Mouse (Mus musculus): ENCODE data around the gene Arf3.

Arf3 gene

GRCm38 (mm10) chr15:98753021-98753423 lies 10.0 kb downstream of the Arf3 start:
- DNase-seq (ENCODE audit: low read depth), result no peak

- no peak for DNase-seq (ENCODE audit: low read depth)
Measured at GRCm38 (mm10) chr15:98749093-98749492, 13.9 kb downstream of the Arf3 start.

- DNase-seq (ENCODE audit: low read depth), result no peak
Measured at GRCm38 (mm10) chr15:98747296-98747695, 15.7 kb downstream of the Arf3 start.

- peak; percentile 49 for DNase-seq (ENCODE audit: low read depth)
Measured at GRCm38 (mm10) chr15:98746344-98746965, 16.6 kb downstream of the Arf3 start.

GRCm38 (mm10) chr15:98743863-98744262 lies 19.2 kb downstream of the Arf3 start:
- peak; percentile 24 for DNase-seq (ENCODE audit: low read depth)

GRCm38 (mm10) chr15:98742766-98743428 lies 20.1 kb downstream of the Arf3 start:
- no peak for DNase-seq (ENCODE audit: low read depth)

- no peak for DNase-seq (ENCODE audit: low read depth)
Measured at GRCm38 (mm10) chr15:98740219-98740618, 22.8 kb downstream of the Arf3 start.

- peak; percentile 31 for DNase-seq (ENCODE audit: low read depth)
Measured at GRCm38 (mm10) chr15:98738796-98739195, 24.2 kb downstream of the Arf3 start.

- peak; percentile 28 for DNase-seq (ENCODE audit: low read depth)
Measured at GRCm38 (mm10) chr15:98737881-98738280, 25.1 kb downstream of the Arf3 start.

- no peak for DNase-seq (ENCODE audit: low read depth)
Measured at GRCm38 (mm10) chr15:98736521-98736920, 26.5 kb downstream of the Arf3 start.

GRCm38 (mm10) chr15:98733976-98734566 lies 28.9 kb downstream of the Arf3 start:
- DNase-seq (ENCODE audit: low read depth), result no peak

GRCm38 (mm10) chr15:98733370-98733769 lies 29.6 kb downstream of the Arf3 start:
- no peak for DNase-seq (ENCODE audit: low read depth)

- DNase-seq (ENCODE audit: low read depth), result no peak
Measured at GRCm38 (mm10) chr15:98732006-98732531, 30.9 kb downstream of the Arf3 start.

GRCm38 (mm10) chr15:98730790-98731189 lies 32.2 kb downstream of the Arf3 start:
- DNase-seq (ENCODE audit: low read depth), result no peak

- DNase-seq (ENCODE audit: low read depth), result no peak
Measured at GRCm38 (mm10) chr15:98729791-98730545, 33.0 kb downstream of the Arf3 start.

GRCm38 (mm10) chr15:98728366-98728765 lies 34.6 kb downstream of the Arf3 start:
- no peak for DNase-seq (ENCODE audit: low read depth)

GRCm38 (mm10) chr15:98727443-98728321 lies 35.3 kb downstream of the Arf3 start, which contains the start of gene Fkbp11:
Gene Fkbp11, minus strand, starts transcription at chr15:98728198.
- DNase-seq (ENCODE audit: low read depth), result no peak

GRCm38 (mm10) chr15:98726746-98727145 lies 36.3 kb downstream of the Arf3 start:
- DNase-seq (ENCODE audit: low read depth), result no peak

GRCm38 (mm10) chr15:98726079-98726478 lies 36.9 kb downstream of the Arf3 start:
- DNase-seq (ENCODE audit: low read depth), result no peak

- no peak for DNase-seq (ENCODE audit: low read depth)
Measured at GRCm38 (mm10) chr15:98724441-98724840, 38.6 kb downstream of the Arf3 start.

- DNase-seq (ENCODE audit: low read depth), result peak; percentile 86
Measured at GRCm38 (mm10) chr15:98722854-98723253, 40.2 kb downstream of the Arf3 start.

All from 416B (cell line).